Mouse (Mus musculus) hindbrain, embryonic 14.5 days (tissue): ENCODE measurements around the gene Tmem127. TPM values are rescaled to one million over a fixed set of nuclear protein-coding genes. Genes with fewer than 3 reads are reported as not detected.

Experiments
- ATAC-seq: fragments of 200-750 bp; cut with Nextera tagmentation; 2 replicates; pipeline ENCODE4 v1.8.0; 2017; ENCODE audit warnings: moderate number of reproducible peaks, mild to moderate bottlenecking, moderate TSS enrichment, moderate library complexity; ENCODE audit not compliant: low FRiP score
- DNase-seq: peaks from one replicate; pipeline ENCODE4 v3.0.0-alpha.2; 2015; ENCODE audit warnings: low spot score
- H3K27ac ChIP-seq: fragments of 300-500 bp; sonication (generic); 2 replicates; pipeline ENCODE4 v1.5.1; 2014; ENCODE audit warnings: mild to moderate bottlenecking, moderate library complexity
- H3K27me3 ChIP-seq: fragments of 300-500 bp; sonication (generic); 2 replicates; pipeline ENCODE4 v1.6.1; 2014; ENCODE audit warnings: mild to moderate bottlenecking, low read length, mixed read lengths; ENCODE audit not compliant: control insufficient read depth, insufficient read depth
- H3K36me3 ChIP-seq: fragments of 300-500 bp; sonication (generic); replicated peaks from 2 replicates; pipeline ENCODE4 v1.6.1; 2014; ENCODE audit not compliant: control insufficient read depth, insufficient read depth
- H3K4me1 ChIP-seq: fragments of 300-500 bp; sonication (generic); replicated peaks from 2 replicates; pipeline ENCODE4 v1.6.1; 2014; ENCODE audit warnings: antibody characterized with exemption, low read length, mixed read lengths; ENCODE audit not compliant: control insufficient read depth, insufficient read depth
- H3K4me2 ChIP-seq: fragments of 300-500 bp; sonication (generic); replicated peaks from 2 replicates; pipeline ENCODE4 v1.6.1; 2014; ENCODE audit warnings: mild to moderate bottlenecking, moderate library complexity
- H3K4me3 ChIP-seq: fragments of 300-500 bp; sonication (generic); replicated peaks from 2 replicates; pipeline ENCODE4 v1.5.1; 2014; ENCODE audit warnings: mild to moderate bottlenecking, low read length
- H3K9ac ChIP-seq: fragments of 300-500 bp; sonication (generic); 2 replicates; pipeline ENCODE4 v1.6.1; 2014
- H3K9me3 ChIP-seq: fragments of 300-500 bp; sonication (generic); 2 replicates; pipeline ENCODE4 v1.6.1; 2016; ENCODE audit warnings: low read length; ENCODE audit not compliant: control insufficient read depth
- WGBS: fragments of 180-500 bp; shearing (Covaris S2); extraction: QIAGEN DNeasy Blood & Tissue Kit; methylation state at CpG from one replicate; pipeline ENCODE4 v1.1.7; 2014; 5-methylcytosine and 5-hydroxymethylcytosine counted together
- polyA plus RNA-seq: library from polyadenylated mRNA; unstranded; fragments of >200 nt; fragmentation: Nextera tagmentation; extraction: Ambion mirVana; gene quantifications from 2 replicates; pipeline ENCODE4 v1.2.1, GENCODE M21; 2014

Gene Tmem127
- polyA plus RNA-seq, 1 experiment from 2014 or later = 43.0 TPM

DNA sequence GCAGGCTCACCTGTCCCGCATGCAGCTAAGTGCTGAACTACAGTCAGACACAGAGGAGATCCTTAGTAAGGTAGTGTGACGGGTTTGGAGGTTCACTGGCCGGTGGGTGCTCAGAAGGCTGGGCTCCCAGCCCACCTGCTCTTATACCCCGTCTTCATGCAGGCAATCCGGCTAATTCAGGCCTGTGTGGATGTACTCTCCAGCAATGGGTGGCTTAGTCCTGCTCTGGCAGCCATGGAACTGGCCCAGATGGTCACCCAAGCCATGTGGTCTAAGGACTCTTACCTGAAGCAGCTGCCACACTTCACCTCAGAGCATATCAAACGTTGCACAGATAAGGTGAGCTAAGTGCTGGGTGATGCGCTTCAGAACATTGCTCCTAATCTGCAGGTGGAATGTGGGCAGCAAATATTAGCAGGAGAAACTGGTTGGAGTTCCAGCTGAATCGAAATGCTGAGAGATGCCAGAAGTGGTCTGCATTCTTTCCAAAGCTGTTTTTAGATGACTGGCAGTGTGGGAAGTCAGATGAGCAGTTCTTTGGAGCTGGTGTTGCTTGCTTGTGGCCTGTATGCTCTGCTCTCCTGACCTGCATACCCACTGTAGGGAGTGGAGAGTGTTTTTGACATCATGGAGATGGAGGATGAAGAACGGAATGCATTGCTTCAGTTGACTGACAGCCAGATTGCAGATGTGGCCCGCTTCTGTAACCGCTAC lies 9.7 kb upstream of the Tmem127 start:
- no peak overlapping the region for H3K4me2 ChIP-seq
- H3K27ac ChIP-seq = no peak overlapping the region
- H3K36me3 ChIP-seq = peaks cover 98% of the 10 kb centered on the region
- no peak overlapping the region for H3K4me3 ChIP-seq
- H3K9ac ChIP-seq = no peak overlapping the region
- DNase-seq (no peak), ATAC-seq (no peak)
- no peaks in the 10 kb centered on the region for H3K9me3 ChIP-seq
- H3K4me1 ChIP-seq = no peaks in the 10 kb centered on the region
- WGBS = 98% methylated on average over 11 of the region's 11 CpGs
- H3K27me3 ChIP-seq = no peaks in the 10 kb centered on the region

DNA sequence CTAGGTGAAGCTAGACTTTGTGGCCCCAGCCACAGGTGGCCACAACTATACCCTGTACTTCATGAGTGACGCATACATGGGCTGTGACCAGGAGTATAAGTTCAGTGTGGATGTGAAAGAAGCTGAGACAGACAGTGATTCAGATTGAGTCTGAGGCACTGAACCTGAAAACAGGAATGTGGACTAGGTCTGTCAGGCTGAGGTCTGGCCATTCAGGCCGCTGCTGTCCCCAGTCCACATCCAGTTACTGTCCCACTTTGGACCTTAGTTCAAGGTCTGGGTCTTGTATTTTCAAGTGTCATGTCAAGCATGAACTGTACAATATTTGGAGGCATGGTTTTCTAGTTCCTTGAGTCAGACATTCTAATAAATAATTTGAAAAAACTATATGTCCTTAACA lies 7.6 kb upstream of the Tmem127 start:
- 100% methylated on average over 2 of the region's 2 CpGs for WGBS
- no peaks in the 10 kb centered on the region for H3K9me3 ChIP-seq
- H3K4me3 ChIP-seq = no peak overlapping the region
- no peak overlapping the region for H3K4me2 ChIP-seq
- H3K4me1 ChIP-seq = no peaks in the 10 kb centered on the region
- H3K27me3 ChIP-seq = no peaks in the 10 kb centered on the region
- H3K9ac ChIP-seq = no peak overlapping the region
- DNase-seq (no peak), ATAC-seq (no peak)
- H3K36me3 ChIP-seq = peaks cover 97% of the 10 kb centered on the region
- H3K27ac ChIP-seq = no peak overlapping the region

DNA sequence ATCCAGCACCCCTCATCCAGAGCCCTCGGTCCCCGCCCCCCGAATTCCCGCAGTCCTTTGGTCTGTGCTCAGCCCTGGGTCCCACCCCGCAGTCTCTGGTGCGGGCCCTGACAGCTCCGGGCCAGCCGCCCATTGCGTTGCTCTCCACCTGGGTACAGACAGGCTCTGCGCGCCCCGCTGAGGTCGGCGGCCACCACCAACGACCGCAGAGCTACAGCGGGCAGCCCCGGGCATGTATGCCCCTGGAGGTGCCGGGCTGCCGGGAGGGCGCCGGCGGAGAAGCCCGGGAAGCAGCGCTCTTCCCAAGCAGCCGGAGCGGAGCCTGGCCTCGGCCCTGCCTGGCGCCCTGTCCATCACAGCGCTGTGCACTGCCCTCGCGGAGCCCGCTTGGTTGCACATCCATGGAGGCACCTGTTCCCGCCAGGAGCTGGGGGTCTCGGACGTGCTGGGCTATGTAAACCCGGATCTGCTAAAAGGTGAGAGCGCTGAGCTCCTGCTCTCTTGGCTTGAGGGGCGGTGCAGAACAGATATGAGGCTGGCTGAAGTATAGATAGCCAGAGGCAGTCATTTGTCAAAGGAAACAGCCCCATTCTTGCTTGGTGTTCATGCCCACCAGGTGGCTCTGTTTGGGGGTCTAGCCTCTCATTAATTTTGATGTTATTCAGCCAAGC lies 761 bp downstream of the Tmem127 start:
- peaks cover 15% of the 10 kb centered on the region for H3K4me1 ChIP-seq
- peaks cover 35% of the 10 kb centered on the region for H3K36me3 ChIP-seq
- ATAC-seq (peak; percentile 53), DNase-seq (peak; percentile 32)
- peak overlapping the region; percentile 90 for H3K4me3 ChIP-seq
- WGBS = under 1% methylated on average over 39 of the region's 39 CpGs
- no peaks in the 10 kb centered on the region for H3K9me3 ChIP-seq
- no peaks in the 10 kb centered on the region for H3K27me3 ChIP-seq
- H3K27ac ChIP-seq = peak overlapping the region; percentile 84
- H3K9ac ChIP-seq = peak overlapping the region; percentile 88
- H3K4me2 ChIP-seq = peak overlapping the region; percentile 84

DNA sequence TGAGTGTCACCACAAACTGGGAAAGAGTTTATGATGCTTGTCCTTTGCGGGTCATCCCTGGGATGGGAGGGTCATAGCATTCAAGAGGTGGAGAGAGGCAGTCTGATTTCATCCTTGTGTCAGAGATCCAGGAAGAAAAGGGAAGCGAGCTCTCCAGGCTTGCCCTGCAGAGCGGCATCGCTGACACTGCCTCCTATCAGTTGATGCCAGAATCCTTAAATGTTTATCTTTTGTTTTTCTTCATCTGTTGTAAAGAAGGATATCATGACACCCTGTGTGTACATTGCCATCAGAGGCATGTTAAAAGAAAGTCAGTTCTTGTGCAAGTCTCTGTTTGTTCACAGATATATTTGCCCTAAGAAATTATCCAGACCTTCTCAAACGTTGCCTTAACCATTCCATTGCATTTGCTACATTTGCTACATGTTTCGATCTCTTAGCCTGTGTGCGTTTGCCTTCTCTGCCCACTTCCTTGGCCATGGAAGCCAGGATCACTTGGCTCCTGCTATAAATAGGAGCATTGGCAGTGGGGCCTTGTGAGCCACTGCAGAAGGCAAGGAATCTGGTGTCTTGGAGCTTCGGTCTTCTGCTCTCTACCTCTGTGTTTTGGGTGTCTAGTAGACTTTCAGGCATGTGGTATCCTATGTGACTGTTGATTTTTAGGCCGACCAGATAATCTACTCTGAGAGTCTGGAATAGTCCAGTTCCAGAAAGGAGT lies 2.7 kb downstream of the Tmem127 start:
- Histone ChIP-seq H3K36me3 (peaks cover 18% of the 10 kb centered on the region), H3K4me2 (no peak overlapping the region), H3K4me3 (no peak overlapping the region), H3K4me1 (peaks cover 15% of the 10 kb centered on the region), H3K9ac (no peak overlapping the region), H3K9me3 (no peaks in the 10 kb centered on the region), H3K27ac (no peak overlapping the region), H3K27me3 (no peaks in the 10 kb centered on the region)
- ATAC-seq (no peak), DNase-seq (no peak)
- WGBS = 93% methylated on average over 9 of the region's 9 CpGs

DNA sequence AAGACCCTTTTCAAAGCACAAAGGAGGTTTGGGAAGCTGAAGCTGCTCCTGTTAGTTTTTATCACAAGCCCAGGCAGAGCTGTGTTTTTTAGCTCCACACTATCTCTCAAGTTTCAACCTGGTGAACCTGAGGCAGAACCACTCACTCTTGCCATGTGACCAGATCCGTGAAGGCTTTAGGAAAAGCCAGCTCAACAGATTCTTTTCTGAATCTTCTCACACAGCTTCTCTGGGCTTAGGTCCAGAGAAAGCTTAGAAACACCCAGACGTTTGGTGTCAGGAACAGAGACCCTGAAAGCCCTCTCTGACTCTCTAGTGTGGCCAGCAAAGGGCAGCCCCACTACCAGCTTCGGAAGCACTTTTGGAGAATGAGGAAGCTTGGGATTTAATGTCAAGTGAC lies 3.7 kb downstream of the Tmem127 start:
- H3K4me2 ChIP-seq = no peak overlapping the region
- H3K27ac ChIP-seq = no peak overlapping the region
- peaks cover 18% of the 10 kb centered on the region for H3K36me3 ChIP-seq
- peaks cover 14% of the 10 kb centered on the region for H3K4me1 ChIP-seq
- H3K4me3 ChIP-seq = no peak overlapping the region
- no peak for ATAC-seq
- no peak overlapping the region for H3K9ac ChIP-seq
- H3K9me3 ChIP-seq = no peaks in the 10 kb centered on the region
- 83% methylated on average over 3 of the region's 3 CpGs for WGBS
- no peaks in the 10 kb centered on the region for H3K27me3 ChIP-seq
- DNase-seq = no peak

DNA sequence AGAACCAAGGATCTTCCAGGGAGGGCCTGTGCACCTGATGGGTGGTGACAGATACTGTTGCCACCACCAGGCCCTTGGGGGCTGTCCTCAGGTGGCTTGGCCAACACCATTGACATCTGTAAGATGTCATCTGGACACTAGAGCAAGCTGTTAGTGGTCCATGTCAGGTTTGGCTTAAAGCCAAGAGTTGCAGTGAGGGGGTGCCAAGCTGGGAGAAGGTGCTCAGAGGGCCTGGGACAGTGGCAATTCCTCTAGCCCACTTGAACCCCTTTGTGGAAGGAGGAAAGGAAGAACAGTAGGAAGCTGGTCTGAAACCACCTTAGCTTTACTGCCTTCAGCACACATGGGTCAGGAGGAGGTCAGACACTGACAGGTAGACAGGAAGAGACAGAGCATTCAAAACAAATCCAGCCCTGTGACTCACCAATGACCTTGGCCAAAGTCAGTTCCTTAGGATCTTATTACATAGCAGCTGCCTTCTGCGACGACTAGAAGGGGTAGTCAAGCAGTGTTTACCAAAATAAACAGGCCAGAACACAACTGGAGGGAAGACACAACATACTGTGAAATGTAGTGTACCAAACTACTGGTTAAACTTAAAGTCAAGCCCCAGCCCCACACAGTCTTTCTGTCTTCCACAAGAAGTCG lies 4.3 kb downstream of the Tmem127 start:
- 80% methylated on average over 3 of the region's 3 CpGs for WGBS
- H3K9ac ChIP-seq = no peak overlapping the region
- no peak for ATAC-seq

DNA sequence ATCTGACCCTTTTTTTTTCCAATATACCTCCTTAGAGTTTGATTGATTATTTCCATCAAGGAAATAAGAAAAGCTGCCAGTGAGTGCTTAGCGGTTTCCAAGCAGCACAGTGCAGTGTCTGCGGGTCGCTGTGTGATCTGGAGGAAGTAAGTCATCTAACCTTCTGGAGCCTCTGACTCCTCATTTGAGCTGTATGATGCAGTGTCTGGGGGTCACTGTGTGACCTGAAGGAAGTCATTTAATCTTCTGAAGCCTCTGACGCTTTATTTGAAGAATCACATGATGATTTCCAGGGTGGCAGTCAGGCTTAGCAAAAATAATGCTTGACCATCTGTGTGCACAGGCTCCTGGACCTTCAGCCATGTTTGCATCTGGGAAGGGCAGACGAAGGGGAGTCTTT lies 5.1 kb downstream of the Tmem127 start:
- Histone ChIP-seq H3K4me1 (peaks cover 8% of the 10 kb centered on the region), H3K36me3 (peaks cover 31% of the 10 kb centered on the region), H3K9me3 (no peaks in the 10 kb centered on the region), H3K4me2 (no peak overlapping the region), H3K4me3 (no peak overlapping the region), H3K9ac (no peak overlapping the region), H3K27ac (no peak overlapping the region), H3K27me3 (no peaks in the 10 kb centered on the region)
- 73% methylated on average over 5 of the region's 5 CpGs for WGBS
- DNase-seq = no peak
- ATAC-seq = no peak

More for the DNA sequence above, 4.3 kb downstream of the Tmem127 start:
- no peak overlapping the region for H3K4me2 ChIP-seq
- H3K9me3 ChIP-seq = no peaks in the 10 kb centered on the region
- no peak for DNase-seq
- no peak overlapping the region for H3K27ac ChIP-seq
- peaks cover 9% of the 10 kb centered on the region for H3K4me1 ChIP-seq
- H3K36me3 ChIP-seq = peaks cover 23% of the 10 kb centered on the region
- no peaks in the 10 kb centered on the region for H3K27me3 ChIP-seq
- no peak overlapping the region for H3K4me3 ChIP-seq

DNA sequence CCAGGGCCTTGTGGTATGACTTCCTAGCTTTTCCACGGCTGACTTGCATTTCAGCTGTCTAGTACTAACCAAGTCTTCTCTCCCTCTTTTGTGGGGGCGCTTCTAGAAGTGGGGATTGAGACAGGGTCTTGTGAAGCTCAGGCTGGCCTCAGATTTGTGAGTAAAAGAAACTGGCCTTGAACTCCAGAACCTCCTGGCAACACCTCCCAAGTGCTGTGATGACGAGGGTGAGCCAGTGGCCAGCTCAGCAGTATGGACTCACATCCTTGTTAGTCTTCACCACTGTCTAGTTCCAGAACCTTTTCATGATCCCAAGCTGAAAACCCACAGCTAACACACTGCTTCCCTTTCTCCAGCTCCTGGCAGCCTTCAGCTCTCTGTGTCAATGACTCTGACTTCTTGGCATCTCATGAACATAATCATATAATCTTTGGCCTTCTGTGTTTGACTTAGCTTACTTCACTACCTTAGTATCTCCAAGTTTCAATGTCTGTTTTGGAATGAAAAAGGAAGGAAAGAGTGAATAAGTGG lies 7.0 kb downstream of the Tmem127 start:
- DNase-seq = no peak
- no peak overlapping the region for H3K4me2 ChIP-seq
- H3K27me3 ChIP-seq = no peaks in the 10 kb centered on the region
- no peaks in the 10 kb centered on the region for H3K9me3 ChIP-seq
- no peak for ATAC-seq
- H3K4me1 ChIP-seq = no peaks in the 10 kb centered on the region
- H3K36me3 ChIP-seq = peaks cover 49% of the 10 kb centered on the region
- WGBS = 87% methylated on average over 3 of the region's 3 CpGs
- no peak overlapping the region for H3K9ac ChIP-seq
- H3K27ac ChIP-seq = no peak overlapping the region
- no peak overlapping the region for H3K4me3 ChIP-seq

DNA sequence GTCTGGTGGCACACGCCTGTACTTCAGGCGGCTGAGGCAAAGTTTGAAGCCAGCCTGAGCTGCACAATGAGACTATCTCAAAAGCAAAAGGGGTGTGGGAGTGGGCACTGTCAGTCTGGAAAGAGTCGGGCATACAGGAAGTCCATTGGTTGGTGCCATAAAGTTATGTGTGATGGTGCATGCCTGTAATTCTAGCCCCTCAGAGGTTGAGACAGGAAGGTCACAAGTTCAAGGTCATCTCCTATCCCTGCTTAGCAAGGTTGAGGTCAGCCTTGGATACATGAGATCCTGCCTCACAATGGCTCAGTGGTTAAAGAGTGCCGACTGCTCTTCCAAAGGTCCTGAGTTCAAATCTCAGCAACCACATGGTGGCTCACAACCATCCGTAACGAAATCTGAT lies 7.6 kb downstream of the Tmem127 start:
- no peak overlapping the region for H3K4me3 ChIP-seq

More for the DNA sequence above, 7.6 kb downstream of the Tmem127 start:
- no peaks in the 10 kb centered on the region for H3K4me1 ChIP-seq
- H3K27ac ChIP-seq = no peak overlapping the region
- H3K36me3 ChIP-seq = peaks cover 53% of the 10 kb centered on the region
- 95% methylated on average over 6 of the region's 6 CpGs for WGBS
- no peak overlapping the region for H3K4me2 ChIP-seq
- H3K9ac ChIP-seq = no peak overlapping the region
- H3K27me3 ChIP-seq = no peaks in the 10 kb centered on the region
- no peak for DNase-seq
- ATAC-seq = no peak
- no peaks in the 10 kb centered on the region for H3K9me3 ChIP-seq
